ENCODE assay signal across 23 mouse cellular contexts in the genomic region with DNA sequence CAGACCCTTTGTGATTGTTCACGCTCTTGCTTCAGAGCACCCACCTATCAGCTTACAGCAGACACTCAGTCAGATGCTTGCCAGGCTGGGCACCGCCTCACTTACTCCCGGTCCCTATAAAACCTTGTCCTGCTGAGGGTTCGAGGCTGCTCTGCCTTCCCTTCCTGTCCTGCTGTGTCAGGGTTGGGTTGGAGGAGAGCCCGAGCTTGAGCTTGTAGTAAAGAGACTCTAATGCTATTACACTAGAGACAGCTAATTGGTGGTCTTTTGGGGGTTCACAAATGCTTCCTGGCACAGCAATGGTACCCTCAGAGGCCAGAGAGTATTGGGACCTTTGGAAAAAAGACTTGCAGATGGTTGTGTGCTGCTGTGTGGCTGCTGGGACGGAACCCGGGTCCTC. TPM values are rescaled to one million over a fixed set of nuclear protein-coding genes. Genes with fewer than 3 reads are reported as not detected.
A peak's percentile ranks its signal among the peaks of the same experiment; 100 is the strongest.
DNase-seq lines count a peak whose midpoint lies in the region; ATAC-seq lines count a peak whose summit lies in the region.
"Had no signal": no experiment of that assay in that cellular context is flagged by ENCODE, and none has a peak within 500 bp of the region (broad histone marks: within the 10 kb centered on the region; RNA-seq: fewer than 3 reads in every experiment).

No protein-coding gene starts in this region.

- DNase-seq in cerebellum, adult 11-12 months = peak; percentile 38
- no peak for DNase-seq in cerebellum, postnatal 25 days
- DNase-seq in cerebellum, postnatal 10 days = peak; percentile 63 to 72
- DNase-seq in cerebellum, adult 9-10 months = no peak
- peak; percentile 43 for DNase-seq in heart, adult 11 months
- no peak for DNase-seq in heart, postnatal 36 days
- DNase-seq: adrenal gland, adult 8-10 months; adrenal gland, postnatal 25 days; gastrocnemius, postnatal 25 days; heart, postnatal 10 days; heart, postnatal 4 days; kidney, adult 18-20 months; kidney, adult 9 months had no signal

- intact Hi-C loops in heart, postnatal 36 days (cut with DNase I) = loop anchor here (1.0 kb wide), 1 partner anchor 8 kb away; no protein-coding TSS in a partner anchor

- no peaks in the 10 kb centered on the region for H3K36me3 ChIP-seq in hindbrain, embryonic 16.5 days (ENCODE audit: control insufficient read depth, insufficient read depth, low read length)
- H3K36me3 ChIP-seq in hindbrain, embryonic 12.5 days = no peaks in the 10 kb centered on the region
- H3K36me3 ChIP-seq: forebrain, embryonic 10.5 days; heart, embryonic 12.5 days; heart, embryonic 15.5 days had no signal

- no peak overlapping the region for H3K27ac ChIP-seq in hindbrain, embryonic 16.5 days (ENCODE audit: low read depth, low read length)
- no peak overlapping the region for H3K27ac ChIP-seq in hindbrain, embryonic 12.5 days
- H3K27ac ChIP-seq: forebrain, embryonic 10.5 days; forebrain, embryonic 13.5 days; heart, embryonic 15.5 days; hindbrain, embryonic 14.5 days had no signal

- ATAC-seq in hindbrain, embryonic 16.5 days = 0 out of 2 replicates have a peak, but pooled peaks have one; percentile 18
- ATAC-seq in hindbrain, embryonic 12.5 days (ENCODE audit: low FRiP score) = no peak
- ATAC-seq: activated CD4-positive, CD25-positive, alpha-beta regulatory T cell, adult 4 months; forebrain, embryonic 13.5 days; inflammation-experienced regulatory T-cells, adult 6 months; intestine, embryonic 16.5 days had no signal

- H3K27me3 ChIP-seq in hindbrain, embryonic 16.5 days (replicated peaks; ENCODE audit: control insufficient read depth, insufficient read depth, low read length) = no peaks in the 10 kb centered on the region
- no peaks in the 10 kb centered on the region for H3K27me3 ChIP-seq in hindbrain, embryonic 12.5 days
- H3K27me3 ChIP-seq: forebrain, embryonic 13.5 days; heart, embryonic 12.5 days; heart, embryonic 15.5 days had no signal

- H3K9ac ChIP-seq in hindbrain, embryonic 16.5 days (ENCODE audit: low read depth, low read length) = no peak overlapping the region
- H3K9ac ChIP-seq in hindbrain, embryonic 12.5 days = no peak overlapping the region
- H3K9ac ChIP-seq: forebrain, embryonic 13.5 days; heart, embryonic 12.5 days; heart, embryonic 15.5 days; hindbrain, embryonic 14.5 days had no signal

- 66% methylated on average over 7 of the region's 7 CpGs for WGBS in hindbrain, embryonic 16.5 days
- 83% methylated on average over 7 of the region's 7 CpGs for WGBS in hindbrain, embryonic 12.5 days

- no peak overlapping the region for H3K4me2 ChIP-seq in hindbrain, embryonic 16.5 days (ENCODE audit: low read length)
- H3K4me2 ChIP-seq in hindbrain, embryonic 12.5 days (replicated peaks) = no peak overlapping the region
- H3K4me2 ChIP-seq: forebrain, embryonic 13.5 days; heart, embryonic 12.5 days; heart, embryonic 15.5 days; hindbrain, embryonic 14.5 days had no signal

- H3K4me1 ChIP-seq in hindbrain, embryonic 16.5 days (ENCODE audit: control insufficient read depth, insufficient read depth, low read depth, low read length) = peaks cover 4% of the 10 kb centered on the region
- no peaks in the 10 kb centered on the region for H3K4me1 ChIP-seq in hindbrain, embryonic 12.5 days
- H3K4me1 ChIP-seq: forebrain, embryonic 13.5 days had no signal

- H3K9me3 ChIP-seq in hindbrain, embryonic 16.5 days (ENCODE audit: control insufficient read depth, low read length) = no peaks in the 10 kb centered on the region
- H3K9me3 ChIP-seq in hindbrain, embryonic 12.5 days (replicated peaks) = no peaks in the 10 kb centered on the region
- H3K9me3 ChIP-seq: forebrain, embryonic 10.5 days; forebrain, embryonic 13.5 days; heart, embryonic 12.5 days; heart, embryonic 15.5 days had no signal

- H3K4me3 ChIP-seq in hindbrain, embryonic 16.5 days (ENCODE audit: low read length) = no peak overlapping the region
- H3K4me3 ChIP-seq in hindbrain, embryonic 12.5 days = no peak overlapping the region
- H3K4me3 ChIP-seq: forebrain, embryonic 10.5 days; forebrain, embryonic 13.5 days; heart, embryonic 12.5 days; heart, embryonic 15.5 days had no signal

RNA-seq across cellular contexts. Expression of gene Kctd3, which starts 55.6 kb away (rescaled TPM):
- 10 to 100 TPM; 22.2 to 23.4 TPM for total RNA-seq in heart, postnatal 36 days (2021)
- polyA plus RNA-seq in hindbrain, embryonic 16.5 days (2015; fragmentation: Nextera tagmentation; extraction: Ambion mirVana) = 45.8 and 50.5 TPM in 2 replicates
- 40.3 and 43.3 TPM in 2 replicates for polyA plus RNA-seq in hindbrain, embryonic 12.5 days (2016; fragmentation: Nextera tagmentation; extraction: Ambion mirVana)

Comparison
In these comparisons a context has a peak if more than half of its experiments do, and no peak if none do; other contexts are left out.
1. DNase-seq: peak in cerebellum, adult 11-12 months (single experiment), cerebellum, postnatal 10 days (2 of 2) and heart, adult 11 months (single experiment); none in cerebellum, postnatal 25 days (0 of 2), cerebellum, adult 9-10 months (single experiment) and heart, postnatal 36 days (0 of 2).